Mouse (Mus musculus) liver, postnatal 0 days (tissue): ENCODE results near the gene Epo. TPM values are rescaled to one million over a fixed set of nuclear protein-coding genes. Genes with fewer than 3 reads are reported as not detected.

Source experiments
- ATAC-seq: fragments of 200-750 bp; cut with Nextera tagmentation; 2 replicates; pipeline ENCODE4 v1.8.0; 2017; ENCODE audit warnings: mild to moderate bottlenecking, moderate library complexity
- DNase-seq: peaks from one replicate; pipeline ENCODE4 v3.0.0-alpha.2; 2016
- H3K27ac ChIP-seq: fragments of 300-500 bp; sonication (generic); 2 replicates; pipeline ENCODE4 v1.5.1; 2014; ENCODE audit warnings: antibody characterized with exemption, moderate library complexity, mild to moderate bottlenecking, low read depth
- H3K27me3 ChIP-seq: fragments of 300-500 bp; sonication (generic); 2 replicates; pipeline ENCODE4 v1.6.1; 2014; ENCODE audit warnings: low read length, control low read depth, mixed read lengths; ENCODE audit not compliant: insufficient read depth
- H3K36me3 ChIP-seq: fragments of 300-500 bp; sonication (generic); replicated peaks from 2 replicates; pipeline ENCODE4 v1.6.1; 2014; ENCODE audit warnings: mild to moderate bottlenecking, control low read depth, low read length, moderate library complexity, mixed read lengths; ENCODE audit not compliant: insufficient read depth
- H3K4me1 ChIP-seq: fragments of 300-500 bp; sonication (generic); 2 replicates; pipeline ENCODE4 v1.6.1; 2014; ENCODE audit warnings: antibody characterized with exemption, mild to moderate bottlenecking, control low read depth; ENCODE audit not compliant: insufficient read depth
- H3K4me2 ChIP-seq: fragments of 300-500 bp; sonication (generic); 2 replicates; pipeline ENCODE4 v1.6.1; 2014; ENCODE audit warnings: low read depth, mild to moderate bottlenecking, low read length, moderate library complexity, mixed read lengths
- H3K4me3 ChIP-seq: fragments of 300-500 bp; sonication (generic); 2 replicates; pipeline ENCODE4 v1.5.1; 2014; ENCODE audit warnings: low read depth, low read length
- H3K9ac ChIP-seq: fragments of 300-500 bp; sonication (generic); replicated peaks from 2 replicates; pipeline ENCODE4 v1.6.1; 2014; ENCODE audit warnings: mild to moderate bottlenecking, moderate library complexity
- H3K9me3 ChIP-seq: fragments of 300-500 bp; sonication (generic); 2 replicates; pipeline ENCODE4 v1.6.1; 2016; ENCODE audit warnings: mild to moderate bottlenecking, control low read depth, low read length, mixed read lengths
- CTCF ChIP-seq: sonication (generic); IDR thresholded peaks from 2 replicates; pipeline ENCODE4 v1.5.1; 2016; ENCODE audit warnings: antibody characterized with exemption, low read depth
- EP300 ChIP-seq: IDR thresholded peaks from 2 replicates; pipeline ENCODE4 v1.6.1; 2016; ENCODE audit warnings: antibody characterized with exemption, low read depth, mild to moderate bottlenecking
- WGBS: fragments of 180-500 bp; shearing (Covaris S2); extraction: QIAGEN DNeasy Blood & Tissue Kit; methylation state at CpG from one replicate; pipeline ENCODE4 v1.1.7; 2014; ENCODE audit not compliant: insufficient replicate concordance; 5-methylcytosine and 5-hydroxymethylcytosine counted together
- polyA plus RNA-seq: library from polyadenylated mRNA; unstranded; fragments of >200 nt; fragmentation: Nextera tagmentation; extraction: Ambion mirVana; gene quantifications from 2 replicates; pipeline ENCODE4 v1.2.1, GENCODE M21; 2015

Gene Epo
- 0.13 and 0.26 TPM in 2 replicates for polyA plus RNA-seq

DNA sequence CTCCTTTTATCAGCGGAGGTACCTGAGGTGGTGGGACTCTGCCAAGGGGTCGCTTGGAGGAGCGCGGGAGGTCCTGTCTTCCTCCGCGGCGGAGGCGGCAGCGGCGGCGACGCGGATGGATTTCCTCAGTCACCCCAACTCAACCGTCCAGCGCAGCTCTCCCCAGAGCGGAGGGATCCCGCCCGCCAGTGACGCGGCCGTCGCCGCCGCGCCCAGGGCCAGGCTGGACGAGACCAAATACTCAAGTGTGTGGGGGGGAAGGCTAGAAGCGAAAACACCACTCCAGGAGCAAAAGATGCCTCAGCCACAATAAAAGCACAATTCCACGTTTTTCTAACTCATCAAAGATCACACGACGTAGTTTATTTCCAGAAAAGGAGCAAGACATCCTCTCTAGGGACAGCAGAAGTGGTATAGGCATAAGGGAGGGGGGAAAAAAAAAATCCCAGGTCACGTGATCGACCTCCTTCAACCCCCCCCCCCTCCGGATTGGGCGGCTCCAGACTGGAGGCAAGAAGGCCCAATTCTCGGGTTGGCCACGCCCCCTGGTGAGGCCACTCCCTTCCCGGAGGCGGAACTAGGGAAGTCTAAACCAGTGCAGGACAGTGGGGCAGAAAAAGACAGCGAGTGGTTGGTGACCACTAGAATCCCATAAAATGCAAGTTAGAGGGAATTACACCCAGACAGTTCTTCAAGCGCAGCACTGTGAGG is at the start of gene Epo, which contains the start of gene Gnb2:
TSS of gene Epo (minus strand) at position 126 of the 711 bp plus-strand sequence.
TSS of gene Gnb2 (minus strand) at position 394 of the 711 bp plus-strand sequence.
- H3K36me3 ChIP-seq, result peaks cover 22% of the 10 kb centered on the region
- TF ChIP-seq CTCF, result no peak
- TF ChIP-seq EP300, result peak; percentile 79; the same call in 1 of the 2 replicates
- H3K4me2 ChIP-seq, result peak within 1 kb of the TSS; percentile 90
- peak within 1 kb of the TSS; percentile 96 for H3K4me3 ChIP-seq
- no peaks in the 10 kb centered on the region for H3K9me3 ChIP-seq
- ATAC-seq, result peak; percentile 88
- peaks cover 12% of the 10 kb centered on the region for H3K4me1 ChIP-seq
- 1% methylated on average over 30 of the region's 40 CpGs for WGBS
- H3K27ac ChIP-seq, result peak within 1 kb of the TSS; percentile 94
- H3K9ac ChIP-seq, result peak within 1 kb of the TSS; percentile 92
- H3K27me3 ChIP-seq, result no peaks in the 10 kb centered on the region
- DNase-seq, result peak; percentile 99

DNA sequence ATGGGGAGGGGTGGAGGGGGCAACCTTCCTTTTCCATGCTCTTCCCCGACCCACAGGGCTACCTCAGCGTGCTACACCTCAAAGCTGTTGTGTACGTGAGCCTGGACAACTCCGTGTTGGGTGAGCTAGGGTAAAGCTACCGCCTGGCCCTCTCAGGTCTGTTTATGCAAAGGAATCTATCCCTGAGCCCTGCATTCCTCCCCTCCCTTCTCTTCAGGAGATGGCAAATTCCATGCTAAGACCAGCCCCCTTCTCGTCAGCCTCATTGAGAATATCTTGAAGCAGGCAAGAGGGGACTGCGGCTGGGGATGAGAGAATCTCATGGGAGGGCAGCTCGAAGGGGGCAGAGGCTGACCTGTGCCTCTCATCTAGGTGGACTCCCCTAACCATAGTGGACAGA is 49.7 kb upstream of the Epo start:
- no peak for TF ChIP-seq CTCF
- TF ChIP-seq EP300, result no peak
- no peak overlapping the region for H3K27ac ChIP-seq
- no peaks in the 10 kb centered on the region for H3K9me3 ChIP-seq
- DNase-seq, result no peak
- peaks cover 42% of the 10 kb centered on the region for H3K36me3 ChIP-seq
- H3K4me3 ChIP-seq, result no peak overlapping the region
- H3K9ac ChIP-seq, result no peak overlapping the region
- no peaks in the 10 kb centered on the region for H3K27me3 ChIP-seq
- H3K4me1 ChIP-seq, result peaks cover 12% of the 10 kb centered on the region
- 76% methylated on average over 8 of the region's 8 CpGs for WGBS
- ATAC-seq, result no peak
- H3K4me2 ChIP-seq, result no peak overlapping the region

DNA sequence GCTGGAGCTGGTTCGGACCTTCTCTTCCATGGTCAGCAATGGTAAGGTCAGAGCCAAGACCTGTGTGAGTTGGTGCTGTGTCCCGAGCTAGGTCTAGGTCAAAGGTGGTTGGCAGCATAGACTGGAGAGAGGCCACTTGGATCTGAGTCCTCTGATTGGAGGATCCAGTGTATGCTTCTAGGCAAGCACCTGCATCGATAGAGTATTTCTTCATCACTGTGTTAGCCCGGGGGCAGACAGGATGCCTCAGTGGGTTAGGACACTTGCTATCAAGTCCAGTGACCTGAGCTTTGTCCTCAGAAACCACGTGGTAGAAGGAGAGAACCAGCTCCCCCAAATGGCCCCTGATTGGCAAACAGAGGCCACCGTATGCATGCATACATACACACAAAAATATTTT is 47.2 kb upstream of the Epo start:
- Histone ChIP-seq H3K4me1 (peaks cover 12% of the 10 kb centered on the region), H3K4me2 (no peak overlapping the region), H3K27ac (peak overlapping the region; percentile 90), H3K36me3 (peaks cover 42% of the 10 kb centered on the region), H3K9ac (no peak overlapping the region), H3K9me3 (no peaks in the 10 kb centered on the region), H3K4me3 (no peak overlapping the region), H3K27me3 (no peaks in the 10 kb centered on the region)
- TF ChIP-seq CTCF (no peak), EP300 (no peak)
- DNase-seq (peak; percentile 51), ATAC-seq (peak; percentile 96)
- 37% methylated on average over 6 of the region's 6 CpGs for WGBS

DNA sequence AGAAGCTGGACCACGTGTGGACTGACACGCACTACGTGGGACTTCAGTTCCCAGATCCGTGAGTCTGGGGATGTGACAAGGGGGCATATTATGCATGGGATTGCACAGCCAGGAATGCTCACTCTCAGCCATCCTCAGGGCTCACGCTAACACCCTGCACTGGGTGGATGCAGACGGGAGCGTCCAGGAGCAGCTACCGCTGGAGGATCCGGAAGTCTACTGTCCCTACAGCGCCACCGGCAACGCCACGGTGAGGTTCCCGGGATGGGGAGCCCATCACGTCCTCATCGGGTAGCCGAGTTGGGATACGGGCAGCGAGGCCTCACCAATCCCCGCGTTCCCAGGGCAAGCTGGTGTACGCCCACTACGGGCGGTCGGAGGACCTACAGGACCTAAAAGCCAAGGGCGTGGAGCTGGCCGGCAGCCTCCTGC is 41.4 kb upstream of the Epo start:
- Histone ChIP-seq H3K9me3 (no peaks in the 10 kb centered on the region), H3K27me3 (no peaks in the 10 kb centered on the region), H3K4me3 (no peak overlapping the region), H3K36me3 (peaks cover 27% of the 10 kb centered on the region), H3K4me2 (peak overlapping the region; percentile 18; the same call in 1 of the 2 replicates), H3K9ac (no peak overlapping the region), H3K27ac (no peak overlapping the region), H3K4me1 (peaks cover 26% of the 10 kb centered on the region)
- TF ChIP-seq EP300 (no peak), CTCF (no peak)
- DNase-seq (no peak), ATAC-seq (no peak)
- WGBS, result 51% methylated on average over 27 of the region's 27 CpGs

DNA sequence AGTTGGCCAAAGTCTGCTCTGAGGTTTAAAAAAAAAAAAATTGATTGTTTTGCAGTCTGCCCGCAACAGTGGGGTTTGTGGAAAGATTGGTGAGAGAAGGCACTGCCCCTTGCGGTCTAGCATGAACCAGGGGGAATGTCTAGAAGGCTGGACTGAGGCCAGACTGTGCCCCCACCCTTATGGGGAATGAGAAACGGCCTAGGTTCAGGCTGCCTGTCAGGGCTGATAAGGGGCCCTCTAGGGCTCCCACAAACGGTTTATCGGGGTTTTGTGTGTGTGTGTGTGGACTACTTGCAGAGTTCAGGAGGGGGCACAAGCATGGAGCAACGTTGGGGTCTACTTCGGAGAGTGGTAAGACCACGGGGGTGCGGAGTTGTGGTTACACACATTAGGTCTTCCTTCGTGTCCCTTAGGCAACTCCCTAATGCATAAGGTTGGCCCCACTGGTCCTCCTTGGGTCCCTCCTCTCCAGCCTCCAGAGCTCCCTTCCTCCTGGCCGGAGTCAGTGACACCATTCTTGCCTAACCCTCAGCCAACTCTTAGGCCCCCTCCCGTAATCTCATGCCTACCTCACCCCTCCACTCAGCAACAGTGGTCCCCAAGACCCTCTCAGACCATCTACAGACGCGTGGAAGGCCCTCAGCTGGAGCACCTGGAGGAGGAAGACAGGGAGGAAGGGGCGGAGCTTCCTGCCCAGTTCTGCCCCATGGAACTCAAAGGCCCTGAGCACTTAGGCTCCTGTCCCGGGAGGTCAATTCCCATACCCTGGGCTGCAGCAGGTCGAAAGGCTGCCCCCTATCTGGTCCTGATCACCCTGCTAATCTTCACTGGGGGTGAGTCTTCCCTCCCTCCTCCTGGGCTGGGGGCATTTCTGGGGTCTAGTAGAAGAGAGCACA is 37.9 kb upstream of the Epo start:
- peak; percentile 78 for ATAC-seq
- no peaks in the 10 kb centered on the region for H3K9me3 ChIP-seq
- WGBS, result 27% methylated on average over 17 of the region's 17 CpGs
- peak overlapping the region; percentile 85 for H3K4me2 ChIP-seq
- peaks cover 10% of the 10 kb centered on the region for H3K36me3 ChIP-seq
- H3K9ac ChIP-seq, result peak overlapping the region; percentile 75
- TF ChIP-seq CTCF (peak; percentile 45), EP300 (peak; percentile 91)
- DNase-seq, result peak; percentile 74
- peak overlapping the region; percentile 52 for H3K4me3 ChIP-seq
- H3K4me1 ChIP-seq, result peaks cover 24% of the 10 kb centered on the region
- H3K27ac ChIP-seq, result peak overlapping the region; percentile 93
- H3K27me3 ChIP-seq, result no peaks in the 10 kb centered on the region

DNA sequence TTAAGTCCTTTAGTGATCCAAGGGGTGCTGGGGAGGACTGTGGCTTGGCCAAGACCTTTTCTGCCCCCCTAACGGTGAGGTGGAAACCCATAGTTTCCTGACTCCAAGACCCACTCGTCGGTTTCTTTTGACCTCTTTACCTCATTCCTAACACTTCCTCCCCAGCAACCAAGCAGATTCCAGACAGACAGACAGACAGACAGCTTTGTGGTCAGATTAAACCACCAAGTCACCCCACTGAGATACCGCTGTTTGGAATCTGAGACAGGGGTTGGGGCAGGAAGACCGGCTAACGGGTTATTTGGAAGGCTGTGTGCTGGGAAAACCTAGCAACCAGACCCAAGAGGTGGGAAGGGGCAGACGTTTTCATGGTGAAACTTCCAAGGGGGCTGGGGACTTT is 37.1 kb upstream of the Epo start:
- peak overlapping the region; percentile 93 for H3K27ac ChIP-seq
- peaks cover 10% of the 10 kb centered on the region for H3K36me3 ChIP-seq
- DNase-seq (no peak), ATAC-seq (peak; percentile 11; the same call in 1 of the 2 replicates)
- peak overlapping the region; percentile 52 for H3K4me3 ChIP-seq
- H3K9me3 ChIP-seq, result no peaks in the 10 kb centered on the region
- TF ChIP-seq EP300 (no peak), CTCF (no peak)
- H3K9ac ChIP-seq, result peak overlapping the region; percentile 75
- peak overlapping the region; percentile 85 for H3K4me2 ChIP-seq
- peaks cover 24% of the 10 kb centered on the region for H3K4me1 ChIP-seq
- WGBS, result 7% methylated on average over 7 of the region's 7 CpGs
- no peaks in the 10 kb centered on the region for H3K27me3 ChIP-seq
